Mouse (Mus musculus) midbrain, embryonic 12.5 days (tissue): ENCODE results near the gene Shroom3. TPM values are rescaled to one million over a fixed set of nuclear protein-coding genes. Genes with fewer than 3 reads are reported as not detected.

Experiments used
- ATAC-seq: fragments of 200-750 bp; cut with Nextera tagmentation; 2 replicates; pipeline ENCODE4 v1.8.0; 2017; ENCODE audit warnings: low read depth, moderate TSS enrichment, moderate library complexity; ENCODE audit not compliant: low FRiP score
- H3K27ac ChIP-seq: fragments of 300-500 bp; sonication (generic); replicated peaks from 2 replicates; pipeline ENCODE4 v1.5.1; 2016; ENCODE audit warnings: mild to moderate bottlenecking
- H3K27me3 ChIP-seq: fragments of 300-500 bp; sonication (generic); 2 replicates; pipeline ENCODE4 v1.6.1; 2016; ENCODE audit warnings: mild to moderate bottlenecking
- H3K36me3 ChIP-seq: fragments of 300-500 bp; sonication (generic); 2 replicates; pipeline ENCODE4 v1.6.1; 2016
- H3K4me1 ChIP-seq: fragments of 300-500 bp; sonication (generic); 2 replicates; pipeline ENCODE4 v1.6.1; 2016
- H3K4me2 ChIP-seq: fragments of 300-500 bp; sonication (generic); replicated peaks from 2 replicates; pipeline ENCODE4 v1.6.1; 2016; ENCODE audit warnings: mild to moderate bottlenecking, moderate library complexity
- H3K4me3 ChIP-seq: fragments of 300-500 bp; sonication (generic); 2 replicates; pipeline ENCODE4 v1.5.1; 2016; ENCODE audit warnings: mild to moderate bottlenecking
- H3K9ac ChIP-seq: fragments of 300-500 bp; sonication (generic); replicated peaks from 2 replicates; pipeline ENCODE4 v1.6.1; 2016; ENCODE audit warnings: mild to moderate bottlenecking, moderate library complexity
- H3K9me3 ChIP-seq: fragments of 300-500 bp; sonication (generic); 2 replicates; pipeline ENCODE4 v1.6.1; 2016; ENCODE audit warnings: mild to moderate bottlenecking
- WGBS: fragments of 180-500 bp; shearing (Covaris S2); methylation state at CpG from one replicate; pipeline ENCODE4 v1.1.7; 2016; 5-methylcytosine and 5-hydroxymethylcytosine counted together
- polyA plus RNA-seq: library from polyadenylated mRNA; unstranded; fragments of >200 nt; fragmentation: Nextera tagmentation; extraction: Ambion mirVana; gene quantifications from 2 replicates; pipeline ENCODE4 v1.2.1, GENCODE M21; 2016

The Shroom3 gene
- polyA plus RNA-seq, 1 experiment from 2014 or later = 6.1 TPM

GRCm38 (mm10) chr5:92796089-92796990 is 113.1 kb downstream of the Shroom3 start:
- ATAC-seq = no peak
- Histone ChIP-seq H3K27me3 (no peaks in the 10 kb centered on the region), H3K9me3 (peaks cover 5% of the 10 kb centered on the region; the same call in 1 of the 2 replicates), H3K4me3 (no peak overlapping the region), H3K4me2 (no peak overlapping the region), H3K36me3 (no peaks in the 10 kb centered on the region), H3K9ac (no peak overlapping the region), H3K27ac (no peak overlapping the region), H3K4me1 (0 out of 2 replicates have a peak, but pooled peaks cover 7% of the 10 kb centered on the region)
- WGBS = 26% methylated on average over 11 of the region's 11 CpGs

- H3K4me3 ChIP-seq = no peak overlapping the region
- WGBS = 90% methylated on average over 3 of the region's 3 CpGs
- peaks cover 5% of the 10 kb centered on the region; the same call in 1 of the 2 replicates for H3K9me3 ChIP-seq
- 0 out of 2 replicates have a peak, but pooled peaks cover 7% of the 10 kb centered on the region for H3K4me1 ChIP-seq
- no peak overlapping the region for H3K4me2 ChIP-seq
- ATAC-seq = no peak
- H3K27me3 ChIP-seq = no peaks in the 10 kb centered on the region
- H3K27ac ChIP-seq = no peak overlapping the region
- H3K9ac ChIP-seq = no peak overlapping the region
- H3K36me3 ChIP-seq = no peaks in the 10 kb centered on the region
Observed at GRCm38 (mm10) chr5:92797981-92798380, 114.7 kb downstream of the Shroom3 start.

GRCm38 (mm10) chr5:92804379-92804778 is 121.1 kb downstream of the Shroom3 start:
- WGBS = 9% methylated on average over 7 of the region's 7 CpGs
- Histone ChIP-seq H3K27me3 (peaks cover 11% of the 10 kb centered on the region), H3K4me3 (no peak overlapping the region), H3K9me3 (no peaks in the 10 kb centered on the region), H3K4me2 (no peak overlapping the region; the same call in 1 of the 2 replicates), H3K27ac (no peak overlapping the region), H3K36me3 (no peaks in the 10 kb centered on the region), H3K4me1 (peaks cover 27% of the 10 kb centered on the region), H3K9ac (no peak overlapping the region)
- ATAC-seq = no peak

GRCm38 (mm10) chr5:92808503-92809415 is 125.5 kb downstream of the Shroom3 start:
- no peaks in the 10 kb centered on the region for H3K9me3 ChIP-seq
- H3K36me3 ChIP-seq = no peaks in the 10 kb centered on the region
- H3K4me3 ChIP-seq = peak overlapping the region; percentile 37
- peaks cover 61% of the 10 kb centered on the region for H3K4me1 ChIP-seq
- H3K4me2 ChIP-seq = peak overlapping the region; percentile 55
- peak overlapping the region; percentile 52; the same call in 1 of the 2 replicates for H3K27ac ChIP-seq
- peaks cover 11% of the 10 kb centered on the region for H3K27me3 ChIP-seq
- WGBS = 2% methylated on average over 28 of the region's 28 CpGs
- peak overlapping the region; percentile 44; the same call in 1 of the 2 replicates for H3K9ac ChIP-seq
- ATAC-seq = peak; percentile 74

- peak overlapping the region; percentile 37 for H3K4me3 ChIP-seq
- H3K4me1 ChIP-seq = peaks cover 55% of the 10 kb centered on the region
- H3K4me2 ChIP-seq = peak overlapping the region; percentile 55
- H3K9me3 ChIP-seq = no peaks in the 10 kb centered on the region
- H3K27ac ChIP-seq = peak overlapping the region; percentile 52; the same call in 1 of the 2 replicates
- H3K27me3 ChIP-seq = peaks cover 11% of the 10 kb centered on the region
- no peaks in the 10 kb centered on the region for H3K36me3 ChIP-seq
- WGBS = 16% methylated on average over 13 of the region's 13 CpGs
- no peak for ATAC-seq
- H3K9ac ChIP-seq = peak overlapping the region; percentile 44; the same call in 1 of the 2 replicates
Observed at GRCm38 (mm10) chr5:92809416-92809750, 126.1 kb downstream of the Shroom3 start.

- Histone ChIP-seq H3K9ac (no peak overlapping the region; the same call in 1 of the 2 replicates), H3K4me2 (peak overlapping the region; percentile 35), H3K36me3 (no peaks in the 10 kb centered on the region), H3K4me1 (peaks cover 53% of the 10 kb centered on the region), H3K27ac (peak overlapping the region; percentile 15), H3K27me3 (peaks cover 11% of the 10 kb centered on the region), H3K9me3 (no peaks in the 10 kb centered on the region), H3K4me3 (no peak overlapping the region)
- WGBS = 4% methylated on average over 9 of the region's 9 CpGs
- peak; percentile 81 for ATAC-seq
Observed at GRCm38 (mm10) chr5:92810922-92811533, 127.8 kb downstream of the Shroom3 start.

GRCm38 (mm10) chr5:92811761-92812160 is 128.5 kb downstream of the Shroom3 start:
- Histone ChIP-seq H3K4me2 (peak overlapping the region; percentile 35), H3K4me1 (peaks cover 53% of the 10 kb centered on the region), H3K27ac (0 out of 2 replicates have a peak overlapping the region, but pooled peaks have one; percentile 15), H3K27me3 (peaks cover 11% of the 10 kb centered on the region), H3K9me3 (no peaks in the 10 kb centered on the region), H3K36me3 (no peaks in the 10 kb centered on the region), H3K4me3 (no peak overlapping the region), H3K9ac (no peak overlapping the region)
- no peak for ATAC-seq
- 20% methylated on average over 7 of the region's 7 CpGs for WGBS

GRCm38 (mm10) chr5:92812936-92813335 is 129.7 kb downstream of the Shroom3 start:
- no peak overlapping the region for H3K4me2 ChIP-seq
- H3K4me1 ChIP-seq = peaks cover 50% of the 10 kb centered on the region
- no peaks in the 10 kb centered on the region for H3K36me3 ChIP-seq
- peak; percentile 39 for ATAC-seq
- peaks cover 4% of the 10 kb centered on the region; the same call in 1 of the 2 replicates for H3K27me3 ChIP-seq
- WGBS = 4% methylated on average over 8 of the region's 8 CpGs
- no peak overlapping the region for H3K4me3 ChIP-seq
- no peak overlapping the region for H3K9ac ChIP-seq
- no peak overlapping the region for H3K27ac ChIP-seq
- H3K9me3 ChIP-seq = no peaks in the 10 kb centered on the region

GRCm38 (mm10) chr5:92813562-92813961 is 130.3 kb downstream of the Shroom3 start:
- no peaks in the 10 kb centered on the region for H3K9me3 ChIP-seq
- H3K4me1 ChIP-seq = peaks cover 44% of the 10 kb centered on the region
- no peak overlapping the region for H3K4me2 ChIP-seq
- 60% methylated on average over 5 of the region's 5 CpGs for WGBS
- H3K4me3 ChIP-seq = no peak overlapping the region
- ATAC-seq = no peak
- no peak overlapping the region for H3K9ac ChIP-seq
- H3K27me3 ChIP-seq = peaks cover 4% of the 10 kb centered on the region; the same call in 1 of the 2 replicates
- no peaks in the 10 kb centered on the region for H3K36me3 ChIP-seq
- no peak overlapping the region for H3K27ac ChIP-seq

- Histone ChIP-seq H3K4me3 (no peak overlapping the region), H3K4me2 (no peak overlapping the region), H3K9me3 (no peaks in the 10 kb centered on the region), H3K36me3 (no peaks in the 10 kb centered on the region), H3K4me1 (peaks cover 35% of the 10 kb centered on the region), H3K9ac (no peak overlapping the region), H3K27ac (no peak overlapping the region), H3K27me3 (no peaks in the 10 kb centered on the region)
- ATAC-seq = no peak
- 91% methylated on average over 3 of the region's 3 CpGs for WGBS
Observed at GRCm38 (mm10) chr5:92814621-92815020, 131.4 kb downstream of the Shroom3 start.

- no peak for ATAC-seq
- H3K27ac ChIP-seq = no peak overlapping the region
- 86% methylated on average over 11 of the region's 11 CpGs for WGBS
Observed at GRCm38 (mm10) chr5:92817122-92817822, 134.0 kb downstream of the Shroom3 start.

More at GRCm38 (mm10) chr5:92817122-92817822, 134.0 kb downstream of the Shroom3 start:
- no peak overlapping the region for H3K4me2 ChIP-seq
- H3K9ac ChIP-seq = no peak overlapping the region
- no peaks in the 10 kb centered on the region for H3K36me3 ChIP-seq
- H3K4me1 ChIP-seq = peaks cover 11% of the 10 kb centered on the region
- no peaks in the 10 kb centered on the region for H3K9me3 ChIP-seq
- no peaks in the 10 kb centered on the region for H3K27me3 ChIP-seq
- H3K4me3 ChIP-seq = no peak overlapping the region
